Mouse (Mus musculus) left cerebral cortex, adult 18-20 months (tissue): ENCODE results near the gene Esp6. TPM values are rescaled to one million over a fixed set of nuclear protein-coding genes. Genes with fewer than 3 reads are reported as not detected.
"Not testable (repeated sequence)": the region's sequence is repeated elsewhere in the genome, so short reads cannot be mapped to it uniquely, and the experiment has no call there.

Experiments used
- DNase-seq, 2 experiments: peaks; one replicate each; pipeline ENCODE4 v3.0.0; 2021 to 2022; ENCODE audit warnings: low spot score in 2 of 2, mixed read lengths in 1 of 2
- long read RNA-seq, 2 experiments: library from polyadenylated mRNA; stranded (forward); transcript quantifications; one replicate each; pipeline ENCODE4 v2.0.0; 2021
- total RNA-seq, 2 experiments: library from RNA; stranded (reverse); gene quantifications; 2 replicates each; pipeline ENCODE4 v1.2.3; 2021

Esp6 gene
- not detected for total RNA-seq
- long read RNA-seq, experiment 1: 0 reads
- long read RNA-seq, experiment 2: 0 reads

DNA sequence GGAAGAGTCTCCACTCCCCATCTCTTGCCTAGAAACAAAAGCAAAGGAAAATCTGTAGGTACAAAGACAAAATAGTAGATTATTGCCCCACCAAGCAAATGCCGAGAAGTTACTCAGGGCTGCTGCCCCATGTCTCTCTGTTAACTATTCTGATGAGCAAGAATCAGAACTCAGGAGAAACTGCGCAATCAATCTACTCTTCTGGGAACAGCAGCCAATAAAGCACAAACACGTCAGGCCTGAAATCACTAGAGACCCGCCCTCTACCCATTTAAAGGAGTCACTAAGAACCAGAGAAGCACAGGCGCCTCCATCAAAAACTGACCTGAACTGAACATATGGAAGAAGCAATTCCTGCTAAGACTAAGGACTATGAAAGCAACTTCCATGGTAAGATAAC lies at the start of gene Esp6:
Gene Esp6 (plus strand): TSS at position 301 of the 400 bp plus-strand sequence.
- DNase-seq: no peak

DNA sequence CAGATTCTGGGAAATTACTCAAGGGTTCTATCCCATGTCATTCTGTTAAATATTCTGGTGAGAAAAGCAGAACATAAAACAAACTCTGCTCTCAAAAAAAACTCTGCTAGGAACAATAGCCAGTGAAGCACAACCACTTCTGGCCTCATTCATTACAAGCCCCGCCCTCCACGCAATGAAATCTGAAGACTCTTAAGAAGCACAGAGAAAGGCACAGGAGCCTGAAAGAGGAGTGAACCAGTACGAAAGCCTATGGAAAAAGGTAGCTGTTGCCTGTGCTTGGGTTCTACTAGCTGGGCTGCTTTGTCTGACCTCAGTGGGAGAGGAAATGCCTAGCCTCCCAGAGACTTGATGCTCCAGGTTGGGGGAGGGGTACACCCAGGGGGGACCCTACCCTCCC lies 41.5 kb upstream of the Esp6 start, which contains the start of gene Esp8:
Gene Esp8 (plus strand): TSS at position 205 of the 400 bp plus-strand sequence.
- DNase-seq: no peak

GRCm38 (mm10) chr17:40529813-40530212 lies 31.5 kb upstream of the Esp6 start:
- no peak for DNase-seq

GRCm38 (mm10) chr17:40531147-40531546 lies 30.2 kb upstream of the Esp6 start:
- DNase-seq: no peak

GRCm38 (mm10) chr17:40547005-40547404 lies 14.3 kb upstream of the Esp6 start:
- not testable (repeated sequence) for DNase-seq

DNA sequence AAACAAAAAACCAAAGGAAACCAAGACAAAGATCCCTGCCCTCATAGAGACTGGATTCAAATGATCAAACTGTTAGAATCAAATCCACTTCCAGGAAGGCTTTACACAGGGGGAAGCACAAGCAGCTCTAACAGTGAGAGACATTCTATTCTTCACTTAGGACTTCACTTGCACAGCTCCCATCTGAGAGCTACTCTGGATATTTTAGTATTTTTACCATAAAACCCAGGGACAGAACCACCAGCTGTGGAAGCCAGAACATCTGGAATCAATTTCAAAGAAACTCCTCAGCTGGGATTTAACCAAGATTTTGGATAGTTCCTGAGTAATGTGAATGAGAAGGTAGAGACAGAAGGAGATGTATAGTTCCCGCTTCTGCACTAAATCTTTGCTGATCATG lies 7.8 kb upstream of the Esp6 start:
- DNase-seq: no peak

- DNase-seq: not testable (repeated sequence)
Measured at GRCm38 (mm10) chr17:40583906-40584305, 22.6 kb downstream of the Esp6 start.

DNA sequence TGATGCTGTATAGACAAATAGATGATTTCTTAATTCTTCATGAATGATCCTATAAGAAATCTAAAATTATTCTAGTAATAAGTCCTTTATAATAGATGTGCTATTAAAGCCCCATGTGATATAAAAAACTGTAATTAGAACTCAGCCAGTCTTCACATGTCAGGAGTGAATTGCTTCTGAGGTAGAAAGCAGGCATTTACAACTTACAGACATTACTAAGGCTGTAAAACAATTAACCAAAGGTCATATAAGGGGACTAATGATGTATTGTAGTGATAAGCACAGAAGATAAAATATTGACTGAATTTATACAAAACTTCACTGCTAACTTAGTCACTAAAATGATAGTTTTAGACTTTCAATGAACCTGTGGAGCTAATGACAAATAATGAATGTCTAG lies 30.0 kb downstream of the Esp6 start:
- DNase-seq: no peak

GRCm38 (mm10) chr17:40598294-40598693 lies 37.0 kb downstream of the Esp6 start, which contains the start of gene Esp4:
Gene Esp4 (plus strand): TSS chr17:40598594.
- DNase-seq: no peak

Other genes with a start within 250 kb of the Esp6 start
- gene Crisp1, start 242.3 kb upstream of the Esp6 start, total RNA-seq: not detected
- gene Esp8, start 41.5 kb upstream of the Esp6 start, total RNA-seq: not detected
- not detected for gene Esp4, start 37.1 kb downstream of the Esp6 start, total RNA-seq
- gene Esp3, start 70.6 kb downstream of the Esp6 start, total RNA-seq: not detected
- gene Esp1, start 165.6 kb downstream of the Esp6 start, total RNA-seq: not detected
- not detected for gene Crisp2, start 245.5 kb downstream of the Esp6 start, total RNA-seq
- gene Rhag, start 249.6 kb downstream of the Esp6 start, total RNA-seq: not detected